ENCODE assay signal across 28 mouse cellular contexts in genomic region chr2:124285109-124285508, GRCm38 (mm10).
"Had no signal": no experiment of that assay in that cellular context is flagged by ENCODE, and none has a peak within 500 bp of the region (broad histone marks: within the 10 kb centered on the region; RNA-seq: fewer than 3 reads in every experiment).

No protein-coding gene starts in this region.

- H3K27me3 ChIP-seq: heart, embryonic 13.5 days; heart, embryonic 15.5 days; hindbrain, embryonic 13.5 days; hindbrain, embryonic 15.5 days; kidney, embryonic 15.5 days; limb, embryonic 13.5 days; limb, embryonic 15.5 days; liver, embryonic 12.5 days had no signal

- H3K27ac ChIP-seq: gastrocnemius, adult 2 months; heart, adult 2 months; heart, embryonic 13.5 days; heart, embryonic 15.5 days; hindbrain, embryonic 13.5 days; hindbrain, embryonic 15.5 days; hindbrain, postnatal 0 days; kidney, embryonic 15.5 days; kidney, postnatal 0 days; limb, embryonic 13.5 days; limb, embryonic 15.5 days; liver, embryonic 12.5 days; liver, embryonic 14.5 days had no signal

- H3K4me1 ChIP-seq: hindbrain, embryonic 13.5 days; hindbrain, embryonic 15.5 days; kidney, embryonic 15.5 days; limb, embryonic 13.5 days; limb, embryonic 15.5 days; liver, embryonic 12.5 days had no signal

- H3K4me2 ChIP-seq: heart, embryonic 11.5 days; heart, embryonic 13.5 days; heart, embryonic 15.5 days; hindbrain, embryonic 13.5 days; hindbrain, embryonic 15.5 days; kidney, embryonic 15.5 days; limb, embryonic 13.5 days; limb, embryonic 15.5 days; liver, embryonic 12.5 days had no signal

- H3K4me3 ChIP-seq: gastrocnemius, adult 2 months; heart, adult 2 months; heart, embryonic 13.5 days; heart, embryonic 15.5 days; hindbrain, embryonic 13.5 days; hindbrain, embryonic 15.5 days; kidney, embryonic 15.5 days; limb, embryonic 13.5 days; limb, embryonic 15.5 days; liver, embryonic 12.5 days had no signal

- H3K9ac ChIP-seq: heart, embryonic 13.5 days; heart, embryonic 15.5 days; hindbrain, embryonic 13.5 days; hindbrain, embryonic 15.5 days; kidney, embryonic 15.5 days; limb, embryonic 13.5 days; limb, embryonic 15.5 days; liver, embryonic 12.5 days; liver, embryonic 14.5 days had no signal

- H3K36me3 ChIP-seq: heart, embryonic 13.5 days; heart, embryonic 15.5 days; hindbrain, embryonic 13.5 days; hindbrain, embryonic 15.5 days; kidney, embryonic 15.5 days; limb, embryonic 13.5 days; limb, embryonic 15.5 days; liver, embryonic 12.5 days had no signal

- DNase-seq: gastrocnemius, adult 2 months; gastrocnemius, postnatal 10 days; gastrocnemius, postnatal 25 days; heart, adult 11 months; heart, adult 2 months; heart, postnatal 14 days; heart, postnatal 36 days; kidney, adult 11 months; kidney, adult 2 months; kidney, adult 9 months; kidney, postnatal 14 days; kidney, postnatal 36 days; layer of hippocampus, adult 9-11 months; layer of hippocampus, postnatal 36 days; left cerebral cortex, postnatal 4 days had no signal

- ATAC-seq: hindbrain, postnatal 0 days; intestine, embryonic 16.5 days; liver, embryonic 12.5 days had no signal

- H3K9me3 ChIP-seq: heart, embryonic 13.5 days; heart, embryonic 15.5 days; hindbrain, embryonic 13.5 days; hindbrain, embryonic 15.5 days; kidney, embryonic 15.5 days; limb, embryonic 13.5 days; limb, embryonic 15.5 days; liver, embryonic 12.5 days had no signal
